Mouse (Mus musculus): Measurements from ENCODE around the gene Vdac1. TPM values are rescaled to one million over a fixed set of nuclear protein-coding genes. Genes with fewer than 3 reads are reported as not detected.
"Not testable (repeated sequence)": the region's sequence is repeated elsewhere in the genome, so short reads cannot be mapped to it uniquely, and the experiment has no call there.

The Vdac1 gene
- total RNA-seq, 2 experiments from 2014 or later = 1,411 to 1,472 TPM

DNA sequence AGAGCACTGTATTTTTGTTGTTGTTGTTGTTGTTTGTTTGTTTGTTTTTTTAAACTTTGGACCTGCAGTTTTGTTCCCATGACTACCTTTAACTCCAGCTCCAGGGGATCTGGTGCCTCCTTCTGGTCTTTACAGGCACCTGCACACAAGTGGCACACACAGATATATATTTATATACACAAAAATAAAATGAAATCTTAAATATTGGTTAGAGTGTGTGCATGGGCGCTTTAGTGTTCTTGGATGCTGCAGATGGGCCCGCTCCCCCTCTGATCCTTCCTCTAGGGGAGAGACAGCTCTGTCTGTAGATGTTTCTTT is 9.4 kb downstream of the Vdac1 start:
- no peak for DNase-seq (ENCODE audit: low spot score)

DNA sequence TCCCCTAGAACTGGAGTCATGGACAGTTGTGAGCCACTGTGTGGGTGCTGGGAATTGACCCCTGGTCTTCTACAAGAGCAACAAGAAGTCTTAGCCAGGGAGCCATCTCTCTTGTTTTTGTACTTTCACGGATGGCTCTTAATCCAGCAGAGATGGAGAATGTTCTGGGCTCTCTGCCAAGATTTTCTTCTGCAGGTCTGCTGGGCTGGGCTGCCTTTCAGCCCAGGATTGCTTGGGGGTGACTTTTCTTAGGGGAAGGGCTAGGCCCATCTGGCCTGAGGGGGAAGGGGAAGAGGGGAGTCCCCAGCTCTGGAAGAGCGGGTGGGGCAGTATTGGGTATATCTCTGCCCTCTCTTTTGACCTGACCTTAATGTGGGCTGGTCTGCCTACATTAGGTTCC is 9.9 kb downstream of the Vdac1 start:
- peak; percentile 74 for DNase-seq (ENCODE audit: low spot score)

DNA sequence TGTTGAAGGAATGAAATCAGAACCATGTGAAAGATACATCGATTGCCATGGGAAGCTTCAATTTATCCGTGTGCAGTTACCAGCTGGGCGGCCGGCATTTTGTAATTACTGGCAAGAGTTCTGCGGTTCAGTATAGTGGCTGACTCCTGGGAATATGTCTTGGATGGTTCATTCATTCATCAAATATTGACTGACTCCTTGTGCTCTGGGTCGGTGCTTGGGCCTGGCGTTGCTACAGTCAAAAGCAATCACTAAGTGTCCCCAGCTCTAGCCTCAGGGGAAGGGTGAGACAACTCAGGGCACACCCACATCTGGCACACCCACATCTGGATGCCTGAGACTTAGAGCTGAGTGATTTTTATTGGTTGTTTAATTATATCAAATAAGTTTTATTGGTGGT is 13.2 kb downstream of the Vdac1 start:
- DNase-seq (ENCODE audit: low spot score) = no peak

DNA sequence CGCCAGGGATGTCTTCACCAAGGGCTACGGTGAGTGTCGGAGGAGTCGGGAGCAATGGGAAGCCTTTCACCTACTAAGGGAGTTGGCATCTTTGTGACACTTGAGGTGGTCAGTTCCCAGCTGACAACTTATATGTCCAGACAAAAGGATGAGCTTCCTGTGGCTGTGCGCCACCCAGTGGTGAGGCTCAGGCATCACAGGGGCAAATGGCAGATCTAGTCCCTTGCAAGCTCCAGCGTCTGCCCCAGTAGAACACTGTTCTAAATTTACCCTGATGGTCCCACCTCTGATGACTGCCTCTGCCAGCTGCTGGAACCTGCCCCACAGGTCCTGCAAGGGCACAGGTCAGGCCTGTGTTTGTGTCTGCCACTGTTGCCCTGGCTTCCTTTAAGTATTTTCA is 13.7 kb downstream of the Vdac1 start:
- DNase-seq (ENCODE audit: low spot score) = peak; percentile 86

DNA sequence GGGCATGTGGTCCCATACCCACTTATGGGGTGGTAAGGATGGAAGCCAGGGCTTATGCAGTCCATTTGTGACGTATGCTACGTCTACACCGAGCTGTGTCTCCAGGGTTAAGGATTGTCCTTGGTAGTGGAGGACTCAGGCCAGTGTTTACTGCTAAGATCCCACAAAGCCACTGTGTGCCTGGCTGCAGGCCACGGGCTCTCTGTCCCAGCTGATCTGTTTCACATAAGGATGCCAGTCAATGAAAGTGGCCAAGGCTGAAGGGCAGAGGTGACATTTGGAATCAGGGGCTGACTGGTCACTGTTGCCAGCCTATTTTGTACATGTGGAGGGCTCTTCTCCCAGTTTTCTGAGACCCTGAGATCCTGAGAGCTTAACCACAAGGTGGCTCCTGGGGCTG is 16.9 kb downstream of the Vdac1 start:
- peak; percentile 74 for DNase-seq (ENCODE audit: low spot score)

DNA sequence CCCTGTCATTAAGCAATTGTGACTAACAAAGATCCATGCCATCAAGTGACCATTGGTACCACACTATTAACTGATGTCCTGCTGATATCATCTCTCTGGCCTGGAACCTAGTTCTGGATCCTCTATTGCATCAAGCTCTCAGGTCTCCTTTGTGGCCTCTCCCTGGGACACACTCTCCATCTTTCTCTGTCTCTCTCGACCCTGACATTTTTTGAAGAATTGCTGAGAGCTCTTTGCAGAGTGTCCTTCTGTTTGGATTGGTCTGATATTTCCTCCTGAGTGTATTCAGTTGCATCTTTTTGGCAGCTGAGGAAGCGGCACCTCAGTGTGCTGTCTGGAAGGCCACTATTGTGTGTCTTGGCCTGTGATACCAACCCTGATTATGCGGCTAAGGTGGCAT is 18.6 kb downstream of the Vdac1 start:
- DNase-seq (ENCODE audit: low spot score) = no peak

DNA sequence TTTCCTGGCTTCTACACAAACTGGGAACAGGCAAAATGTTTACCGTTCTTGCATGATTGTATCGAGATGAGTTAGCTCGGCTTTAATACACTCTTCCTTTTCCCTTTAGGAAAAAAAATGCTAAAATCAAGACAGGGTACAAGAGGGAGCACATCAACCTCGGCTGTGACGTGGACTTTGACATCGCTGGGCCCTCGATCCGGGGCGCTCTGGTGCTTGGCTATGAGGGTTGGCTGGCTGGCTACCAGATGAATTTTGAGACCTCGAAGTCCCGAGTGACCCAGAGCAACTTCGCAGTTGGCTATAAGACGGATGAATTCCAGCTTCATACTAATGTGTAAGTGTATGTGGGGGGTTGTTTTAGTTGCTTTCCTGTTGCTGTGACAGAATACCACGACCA is 23.1 kb downstream of the Vdac1 start:
- no peak for DNase-seq (ENCODE audit: low spot score)

DNA sequence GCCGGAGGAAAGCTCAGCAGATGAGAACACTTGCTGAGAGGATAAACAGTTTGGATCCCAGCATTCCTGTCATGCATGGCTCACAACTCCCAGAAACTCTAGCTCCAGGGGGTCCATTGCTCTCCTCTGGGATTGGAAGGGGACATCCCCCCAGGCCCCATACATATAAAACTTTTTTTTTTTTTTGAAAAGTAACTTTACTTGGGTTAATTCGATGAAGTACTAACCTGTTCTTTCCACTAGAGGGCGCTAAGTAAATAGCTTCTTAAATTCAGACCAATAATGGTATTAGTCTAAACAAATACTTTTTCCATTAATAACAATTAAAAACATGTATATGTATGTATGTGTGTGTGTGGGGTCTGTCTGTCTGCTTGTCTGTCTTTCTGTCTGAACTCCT is 24.0 kb downstream of the Vdac1 start:
- no peak for DNase-seq (ENCODE audit: low spot score)

DNA sequence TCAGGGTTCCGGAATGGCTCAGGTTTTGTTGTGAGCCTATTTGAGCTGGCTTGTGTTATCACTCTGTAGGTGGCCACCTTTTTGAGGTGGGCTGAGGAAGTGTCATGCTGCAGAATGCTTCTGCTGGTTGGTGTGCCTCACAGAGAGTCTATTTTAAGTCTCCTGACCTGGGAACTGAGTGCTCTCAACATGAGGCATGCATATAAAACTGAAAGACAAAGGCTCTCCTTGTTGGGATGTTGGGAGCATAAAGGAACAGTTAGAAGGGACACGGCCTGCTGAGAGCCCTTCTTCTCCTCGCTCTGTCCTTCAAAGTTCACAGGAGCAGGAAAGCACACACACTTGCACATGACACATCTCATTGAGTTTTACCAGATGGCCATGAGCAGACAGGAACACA is 26.2 kb downstream of the Vdac1 start:
- no peak for DNase-seq (ENCODE audit: low spot score)

DNA sequence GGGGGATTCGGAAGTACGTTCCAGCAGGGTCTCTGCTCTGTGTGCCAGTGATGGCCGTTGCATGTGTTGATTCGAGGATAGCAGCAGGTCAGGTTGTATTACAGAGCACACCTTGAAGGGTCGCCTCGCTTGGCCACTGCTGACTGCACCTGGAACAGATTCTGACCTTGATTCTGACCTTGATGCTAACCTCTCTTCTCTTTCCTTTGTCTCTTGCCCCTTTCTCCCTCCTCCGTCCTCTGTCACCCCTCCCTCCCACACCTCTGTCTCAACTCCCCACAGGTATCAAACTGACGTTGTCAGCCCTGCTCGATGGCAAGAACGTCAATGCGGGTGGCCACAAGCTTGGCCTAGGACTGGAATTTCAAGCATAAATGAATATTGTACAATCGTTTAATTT is 27.5 kb downstream of the Vdac1 start:
- DNase-seq (ENCODE audit: low spot score) = no peak

DNA sequence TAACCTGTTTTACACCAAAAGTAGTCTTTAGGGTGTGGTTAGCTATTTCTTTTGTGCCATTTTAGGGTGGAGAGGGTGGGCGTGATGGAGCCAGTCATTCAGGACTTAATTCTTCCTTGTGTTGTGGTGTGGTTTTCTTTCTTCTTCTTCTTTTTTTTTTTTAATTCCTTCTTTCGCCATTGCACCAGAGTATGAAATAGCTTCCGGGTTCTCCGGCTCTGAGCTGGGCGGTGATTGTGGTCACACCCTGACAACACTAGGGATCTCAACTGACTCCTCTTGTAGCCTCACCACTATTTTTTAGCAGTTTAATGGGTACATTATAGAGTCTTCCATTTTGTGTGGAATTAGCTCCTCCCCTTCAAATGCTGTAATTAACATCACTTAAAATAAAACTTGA is 28.3 kb downstream of the Vdac1 start:
- not testable (repeated sequence) for DNase-seq (ENCODE audit: low spot score)

DNA sequence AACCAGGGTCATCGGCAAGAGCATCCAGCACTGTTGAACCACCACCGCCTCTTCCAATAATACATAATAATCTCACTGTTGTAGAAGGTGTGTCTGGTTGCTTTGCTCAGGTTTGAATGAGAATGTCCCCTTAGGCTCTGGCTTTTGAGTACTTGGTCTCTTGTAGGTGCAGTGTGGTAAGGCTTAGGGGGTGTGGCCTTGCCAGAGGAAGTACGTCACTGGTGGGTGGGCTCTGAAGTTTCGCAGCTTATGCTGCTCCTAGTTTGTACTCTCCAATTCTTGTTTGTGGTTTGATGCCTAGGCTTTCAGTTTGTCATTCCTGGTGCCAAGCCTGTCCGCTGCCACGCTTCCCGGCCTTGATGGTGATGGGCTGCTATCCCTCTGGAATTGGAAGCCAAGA is 29.3 kb downstream of the Vdac1 start:
- no peak for DNase-seq (ENCODE audit: low spot score)

DNA sequence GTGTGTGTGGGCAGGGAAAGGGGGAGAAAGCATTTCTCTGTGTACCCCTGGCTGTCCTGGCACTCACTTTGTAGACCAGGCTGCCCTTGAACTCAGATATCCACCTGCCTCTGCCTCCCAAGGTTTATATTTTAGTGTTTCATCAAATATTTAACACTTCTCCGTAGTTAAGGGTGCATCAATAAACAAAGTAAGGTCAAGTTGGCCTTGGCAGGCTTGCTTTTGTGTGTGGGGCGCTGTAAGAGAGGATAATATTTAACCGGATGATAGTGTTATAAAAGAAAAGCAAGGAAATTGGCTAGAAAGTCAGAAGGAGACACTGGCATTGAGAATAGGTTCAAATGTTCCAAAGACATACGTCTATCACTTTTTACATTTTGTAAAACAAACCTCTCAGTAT is 33.8 kb downstream of the Vdac1 start:
- no peak for DNase-seq (ENCODE audit: low spot score)

DNA sequence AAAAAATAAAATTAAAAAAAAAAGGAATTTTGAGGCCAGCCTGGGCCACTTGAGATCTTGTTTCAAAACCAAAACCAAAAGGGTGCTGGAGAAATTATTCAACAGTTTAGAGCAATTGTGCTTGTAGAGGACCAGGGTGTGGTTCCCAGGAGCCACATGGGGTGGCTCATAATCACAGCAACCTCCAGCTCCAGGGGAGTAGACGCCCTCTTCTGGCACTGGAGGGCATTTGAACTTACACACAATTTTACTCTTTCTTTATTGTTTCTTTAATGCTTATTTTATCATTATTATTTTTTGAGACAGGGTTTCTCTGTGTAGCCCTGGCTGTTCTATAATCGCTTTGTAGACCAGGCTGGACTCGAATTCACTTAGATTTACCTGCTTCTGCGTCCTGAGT is 34.7 kb downstream of the Vdac1 start:
- no peak for DNase-seq (ENCODE audit: low spot score)

DNA sequence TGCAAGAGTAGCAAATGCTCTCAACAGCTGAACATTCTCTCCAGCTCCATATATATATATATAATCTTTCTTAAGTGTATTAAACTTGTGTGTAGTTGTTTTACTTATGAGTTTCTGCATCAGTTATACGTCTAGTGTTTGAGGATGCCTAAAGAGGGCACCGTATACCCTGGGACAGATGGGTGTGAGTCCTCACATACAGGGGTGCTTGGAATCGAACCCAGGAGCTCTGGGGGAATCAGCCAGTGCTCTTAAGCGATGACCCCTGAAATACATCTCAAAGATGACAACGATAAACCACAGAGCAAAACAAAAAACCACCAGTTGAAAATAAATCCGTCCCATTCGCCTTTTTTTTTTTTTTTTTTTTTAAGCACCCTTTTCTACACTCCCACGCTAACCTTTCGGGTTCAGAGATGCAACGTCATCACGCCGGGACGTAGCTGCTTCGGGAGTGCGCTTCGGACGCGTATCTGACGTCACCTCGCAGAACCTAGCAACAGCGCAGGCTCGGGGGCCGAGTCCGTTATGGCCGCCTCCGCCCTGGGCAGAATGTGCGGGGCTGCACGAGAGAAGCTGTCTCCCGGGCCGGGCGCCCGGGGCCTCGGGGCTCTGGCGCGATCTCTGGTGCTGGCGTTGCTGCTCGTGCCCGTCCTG is 35.4 kb downstream of the Vdac1 start, which contains the start of gene 9530068E07Rik:
TSS of gene 9530068E07Rik (plus strand) at position 489 of the 657 bp plus-strand sequence.
- DNase-seq (ENCODE audit: low spot score) = peak; percentile 91

DNA sequence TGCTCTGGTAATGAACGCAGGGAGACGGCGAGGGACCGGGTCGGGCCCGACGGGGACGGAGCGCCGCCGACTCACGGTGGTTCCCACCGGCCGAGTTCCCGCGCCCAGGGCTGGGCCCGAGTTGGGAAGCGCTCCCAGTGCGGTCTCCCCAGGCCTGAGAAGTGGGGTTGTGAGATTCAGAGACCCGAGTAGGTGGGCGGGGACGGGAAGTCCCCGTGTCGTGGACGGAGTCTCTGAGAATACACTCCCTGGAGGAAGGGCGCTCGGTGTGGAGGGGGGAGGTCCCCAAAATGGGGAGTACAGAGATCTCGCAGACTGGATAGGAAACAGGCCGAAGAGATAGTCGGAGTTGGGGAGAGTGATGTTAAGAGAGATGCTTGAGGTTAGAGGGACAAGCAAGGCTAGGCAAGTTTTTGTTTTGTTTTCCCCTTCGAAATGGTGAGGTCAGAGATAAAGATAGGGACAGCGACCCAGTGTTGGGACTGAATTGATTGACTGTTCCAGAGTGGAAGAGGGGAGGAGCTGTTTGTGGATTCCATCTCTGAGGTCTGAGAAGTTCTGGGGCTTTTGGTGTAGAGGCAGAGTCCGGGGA is 36.0 kb downstream of the Vdac1 start:
- DNase-seq (ENCODE audit: low spot score) = no peak

DNA sequence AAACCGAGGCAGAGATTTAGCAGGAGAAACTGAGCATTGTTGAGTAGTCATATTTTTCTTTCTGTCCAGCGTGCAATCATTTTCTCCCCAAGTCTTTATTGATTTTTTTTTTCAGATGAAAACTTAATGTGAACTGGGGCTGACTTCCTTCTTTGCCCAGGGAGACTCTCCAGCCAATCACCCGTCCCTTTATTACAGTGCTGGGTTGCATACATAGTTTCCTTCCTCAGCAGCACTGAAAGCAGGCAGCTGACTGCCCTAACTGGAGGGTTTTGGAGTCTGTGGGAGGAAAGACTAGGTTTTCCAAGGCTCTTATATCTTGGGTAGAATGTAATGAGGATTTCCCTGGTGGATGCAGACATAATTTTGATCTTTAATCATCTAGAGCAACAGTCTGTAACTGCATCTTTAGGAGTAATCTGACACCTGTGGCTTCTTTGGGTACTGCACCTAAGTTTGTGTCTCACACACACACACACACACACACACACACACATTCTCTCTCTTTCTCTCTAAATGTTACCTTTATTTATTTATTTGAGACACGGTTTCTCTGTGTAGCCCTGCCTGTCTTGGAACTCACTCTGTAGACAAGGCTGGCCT is 36.8 kb downstream of the Vdac1 start:
- DNase-seq (ENCODE audit: low spot score) = no peak

DNA sequence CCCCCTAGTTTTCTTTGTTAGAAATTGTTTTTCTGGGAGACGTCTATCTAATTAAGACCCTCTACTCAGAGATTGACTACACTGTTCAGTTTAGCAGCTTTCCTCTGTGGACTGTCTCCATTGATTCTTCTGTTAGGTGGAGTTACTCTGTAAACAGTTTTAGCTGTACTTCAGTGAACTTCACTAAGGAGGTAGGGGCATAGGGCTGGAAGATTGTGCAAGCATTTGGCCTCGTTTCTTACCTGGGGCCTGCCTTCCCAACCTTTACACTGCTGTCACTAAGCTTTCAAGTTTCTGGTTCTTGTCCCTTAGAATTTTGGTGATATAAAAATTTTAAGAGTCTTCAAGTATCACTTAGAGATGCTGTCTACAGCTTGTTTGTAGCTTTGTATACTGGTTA is 40.8 kb downstream of the Vdac1 start:
- DNase-seq (ENCODE audit: low spot score) = no peak

DNA sequence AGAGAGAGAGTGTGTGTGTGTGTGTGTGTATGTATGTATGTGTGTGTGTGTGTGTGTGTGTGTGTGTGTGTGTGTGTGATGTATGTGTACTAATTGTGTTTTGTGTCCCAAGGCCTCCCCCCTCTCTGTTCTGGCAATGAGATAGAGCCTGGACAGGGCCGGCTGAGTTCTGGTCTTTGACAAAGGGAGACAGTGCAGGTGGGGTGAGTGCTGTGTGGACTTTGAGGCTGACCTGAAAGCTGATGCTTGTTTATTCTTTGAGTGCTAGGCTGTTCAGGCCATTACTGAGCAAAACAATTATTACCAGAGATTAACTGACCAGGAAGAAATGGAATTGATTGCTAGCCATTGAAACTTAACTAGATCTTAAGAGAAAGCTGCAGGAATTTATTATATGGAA is 41.9 kb downstream of the Vdac1 start:
- no peak for DNase-seq (ENCODE audit: low spot score)

DNA sequence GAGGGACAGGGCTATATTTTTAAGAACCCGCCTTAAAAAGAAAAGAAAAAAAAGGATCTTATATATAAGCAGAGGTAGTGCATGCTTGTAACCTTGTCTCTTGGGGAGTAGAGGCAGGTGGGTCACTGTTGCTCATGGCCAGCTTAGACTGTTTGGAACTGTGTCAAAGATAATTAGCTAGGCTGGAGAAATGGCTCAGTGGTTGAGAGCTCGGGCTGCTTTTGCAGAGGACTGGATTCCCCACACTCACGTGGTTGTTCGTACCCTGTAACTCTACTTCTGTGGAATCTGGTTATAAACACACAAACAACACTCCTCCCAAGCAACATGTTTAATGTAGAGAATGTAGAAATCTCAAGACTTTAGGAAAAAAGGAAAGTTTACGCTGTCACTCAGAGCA is 43.5 kb downstream of the Vdac1 start:
- DNase-seq (ENCODE audit: low spot score) = no peak

DNA sequence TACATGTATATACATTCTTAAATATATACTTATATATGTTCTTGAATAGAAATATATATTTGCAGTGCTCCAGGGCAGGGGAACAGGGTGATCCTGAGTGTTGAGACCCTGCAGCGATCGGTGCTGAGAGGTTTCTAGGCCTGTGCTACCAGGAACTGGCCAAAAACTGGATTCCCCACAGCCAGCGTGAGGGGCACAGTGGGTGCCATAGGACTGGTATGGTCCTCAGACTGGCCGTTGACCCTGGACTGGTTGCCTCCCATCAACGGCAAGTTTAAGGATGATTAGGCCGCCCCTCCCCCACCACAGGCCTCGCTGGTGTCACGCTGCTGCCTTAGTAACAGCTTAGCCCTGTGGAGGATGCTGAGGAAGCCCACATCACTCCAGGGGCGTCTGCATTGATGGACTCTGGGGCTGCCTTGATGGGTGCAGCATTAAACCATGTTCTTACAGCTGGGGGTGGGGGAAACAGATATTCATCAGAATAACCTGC is 44.6 kb downstream of the Vdac1 start:
- DNase-seq (ENCODE audit: low spot score) = no peak

DNA sequence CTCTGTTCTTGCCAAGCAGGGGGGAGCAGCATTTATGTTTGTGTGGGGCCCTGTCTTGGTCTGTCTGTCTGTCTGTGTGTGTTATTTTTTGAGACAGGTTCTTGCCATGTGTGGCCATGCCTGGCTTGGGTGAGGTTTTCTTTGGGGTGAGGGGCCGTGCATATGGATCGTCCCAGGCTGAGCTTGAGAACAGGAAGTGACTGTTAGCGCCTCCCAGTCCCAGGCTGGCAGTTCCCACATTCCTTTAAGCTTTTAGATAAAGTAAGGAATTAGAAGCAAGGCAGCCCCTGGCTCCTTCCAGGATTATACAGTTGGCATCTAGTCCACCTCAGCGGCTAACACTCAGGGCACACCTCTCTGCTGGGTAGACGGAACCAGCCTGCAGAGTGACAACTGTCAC is 48.7 kb downstream of the Vdac1 start:
- DNase-seq (ENCODE audit: low spot score) = no peak

DNA sequence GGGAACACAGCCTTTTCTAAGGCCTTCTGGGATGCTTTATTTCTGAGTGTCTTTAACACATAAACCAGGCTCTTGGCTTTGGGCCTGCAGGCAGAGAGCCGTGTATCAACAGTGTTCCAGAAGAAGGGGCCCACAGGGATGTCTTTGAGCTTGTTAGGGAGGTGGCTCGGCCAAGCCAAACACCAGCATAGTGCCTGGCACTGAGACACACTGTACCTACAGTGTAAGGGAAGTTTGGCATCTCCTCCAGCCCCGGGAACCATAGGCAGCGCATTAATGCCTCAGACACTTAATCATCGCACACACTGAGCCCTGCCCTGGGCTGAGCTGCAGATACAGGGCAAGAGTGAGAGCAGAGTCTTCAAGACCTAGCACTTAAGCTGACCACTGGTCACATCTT is 57.7 kb downstream of the Vdac1 start:
- no peak for DNase-seq (ENCODE audit: low spot score)
